Mouse (Mus musculus) frontal cortex, postnatal 14 days (tissue): Measurements from ENCODE around the gene Gpkow.
"Not testable (repeated sequence)": the region's sequence is repeated elsewhere in the genome, so short reads cannot be mapped to it uniquely, and the experiment has no call there.

Experiments
- DNase-seq, 2 experiments: peaks; one replicate each; pipeline ENCODE4 v3.0.0; 2022; ENCODE audit warnings: low spot score in 2 of 2

The Gpkow gene

DNA sequence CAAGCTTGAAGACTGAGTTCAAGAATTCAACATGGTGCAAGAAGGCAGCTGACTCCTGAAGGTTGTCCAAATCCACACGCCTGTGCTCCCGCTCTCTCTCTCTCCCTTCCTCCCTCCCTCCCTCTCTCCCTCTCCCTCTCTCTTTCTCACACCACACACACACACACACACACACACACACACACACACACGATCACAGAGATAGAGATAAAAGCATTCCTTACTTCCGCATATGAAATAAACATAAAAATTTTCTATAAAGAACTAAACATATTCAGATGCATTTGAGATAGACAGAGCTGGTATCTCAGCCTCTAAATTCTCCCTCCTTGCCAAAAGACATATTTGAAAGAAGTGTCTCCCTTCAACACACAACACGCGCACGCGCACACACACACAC is 48.5 kb downstream of the Gpkow start:
- no peak for DNase-seq

DNA sequence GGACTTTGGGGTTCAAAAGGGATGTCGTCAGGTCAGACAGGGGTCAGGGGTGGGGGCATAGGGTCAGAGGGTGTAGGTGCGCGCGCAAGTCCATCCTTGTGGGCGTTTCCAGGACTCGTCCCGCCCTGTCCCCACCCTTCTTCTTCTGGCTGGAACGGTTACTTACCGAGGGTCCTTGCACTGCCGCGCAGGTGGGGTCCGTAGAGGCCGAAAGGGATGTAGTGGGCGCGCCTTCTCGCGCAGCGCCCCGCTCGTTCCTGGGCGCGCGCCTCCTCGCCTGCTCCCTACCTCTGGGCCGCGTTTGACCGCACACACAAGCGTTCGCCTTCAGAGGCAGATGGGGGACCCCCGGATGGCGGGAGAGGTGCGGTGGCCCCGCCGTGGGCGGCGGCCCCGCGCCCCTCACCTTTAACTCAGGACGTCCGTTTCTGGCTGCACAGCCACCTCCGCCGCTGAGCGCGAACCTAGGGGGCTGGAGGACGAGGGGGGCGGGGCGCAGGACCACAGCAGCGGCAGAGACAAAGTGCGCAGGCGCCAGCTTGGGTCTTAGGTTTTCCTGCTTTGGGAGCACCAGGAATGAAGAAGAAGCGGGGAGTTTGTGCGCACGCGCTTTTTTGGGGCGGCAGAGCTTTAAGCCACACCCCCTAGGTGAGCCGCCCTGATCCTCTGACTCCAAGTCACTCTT is 53.6 kb downstream of the Gpkow start, which contains the start of gene Ccdc120:
Gene Ccdc120, minus strand, starts transcription at position 474 of the 685 bp plus-strand sequence.
- peak; percentile 57 to 59 for DNase-seq

DNA sequence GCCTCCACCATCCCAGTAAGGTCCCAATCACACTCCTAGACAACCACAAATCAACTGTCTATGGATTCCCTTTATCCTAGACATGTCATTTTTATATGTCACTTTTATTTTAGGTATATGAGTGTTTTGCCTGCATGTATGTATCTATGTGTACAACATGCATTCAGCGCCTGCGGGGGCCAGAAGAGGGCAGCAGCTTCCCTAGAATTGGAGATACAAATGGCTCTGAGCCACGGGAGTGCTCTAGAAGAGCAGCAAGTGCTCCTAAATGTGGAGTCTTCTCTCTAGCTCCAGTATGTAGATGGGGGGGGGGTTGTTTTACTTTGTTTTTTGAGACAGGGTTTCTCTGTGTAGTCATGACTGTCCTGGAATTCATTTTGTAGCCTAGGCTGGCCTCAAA is 56.7 kb downstream of the Gpkow start:
- DNase-seq: not testable (repeated sequence)
